Mouse (Mus musculus) small intestine, adult 2 months (tissue): Measurements from ENCODE around the gene S100a16. TPM values are rescaled to one million over a fixed set of nuclear protein-coding genes. Genes with fewer than 3 reads are reported as not detected.

ENCODE experiments used
- H3K27ac ChIP-seq: fragments of 200-500 bp; 2 replicates; pipeline ENCODE4 v1.5.1; 2012; ENCODE audit warnings: low read depth, low read length, control low read depth, inconsistent platforms; ENCODE audit not compliant: insufficient read depth
- H3K27me3 ChIP-seq: fragments of 200-500 bp; 2 replicates; pipeline ENCODE4 v1.6.1; 2012; ENCODE audit warnings: mild to moderate bottlenecking, moderate library complexity, low read length, inconsistent platforms; ENCODE audit not compliant: control insufficient read depth, insufficient read depth
- H3K36me3 ChIP-seq: fragments of 200-500 bp; 2 replicates; pipeline ENCODE4 v1.6.1; 2012; ENCODE audit warnings: mild to moderate bottlenecking, low read length, control low read depth, inconsistent platforms; ENCODE audit not compliant: control insufficient read depth, insufficient read depth
- H3K4me1 ChIP-seq: fragments of 200-500 bp; 2 replicates; pipeline ENCODE4 v1.6.1; 2012; ENCODE audit warnings: low read length, inconsistent platforms, mixed read lengths; ENCODE audit not compliant: control insufficient read depth, insufficient read depth, insufficient read length
- H3K4me3 ChIP-seq: fragments of 200-500 bp; 2 replicates; pipeline ENCODE4 v1.5.1; 2012; ENCODE audit warnings: low read depth, mild to moderate bottlenecking, control low read depth, inconsistent platforms, low read length, moderate library complexity
- CTCF ChIP-seq: fragments of 200-500 bp; IDR thresholded peaks from 2 replicates; pipeline ENCODE4 v1.5.1; 2012; ENCODE audit warnings: low read depth, mild to moderate bottlenecking, control low read depth, inconsistent platforms, low read length, moderate library complexity, mixed read lengths; ENCODE audit not compliant: insufficient replicate concordance, insufficient read length; ENCODE audit errors: extremely low read depth
- POLR2A ChIP-seq: fragments of 200-500 bp; IDR thresholded peaks from 2 replicates; pipeline ENCODE4 v1.6.1; 2012; ENCODE audit warnings: low read depth, mild to moderate bottlenecking, control low read depth, inconsistent platforms, low read length, moderate library complexity
- WGBS: fragments of 180-500 bp; shearing (Covaris S2); methylation state at CpG from one replicate; pipeline ENCODE4 v1.1.7; 2018; 5-methylcytosine and 5-hydroxymethylcytosine counted together
- polyA plus RNA-seq: library from polyadenylated mRNA; depleted of rRNA; stranded (reverse); fragments of >200 nt; gene quantifications from 2 replicates; pipeline ENCODE4 v1.2.3, GENCODE M21; 2012

The S100a16 gene
- polyA plus RNA-seq, 1 experiment, result 44.9 TPM

- 91% methylated on average over 5 of the region's 5 CpGs for WGBS
- no peak for TF ChIP-seq CTCF
- TF ChIP-seq POLR2A, result no peak
- H3K4me3 ChIP-seq, result no peak overlapping the region
- H3K27me3 ChIP-seq, result no peaks in the 10 kb centered on the region
- peaks cover 4% of the 10 kb centered on the region for H3K36me3 ChIP-seq
- no peak overlapping the region for H3K27ac ChIP-seq
- H3K4me1 ChIP-seq, result peaks cover 8% of the 10 kb centered on the region; the same call in 1 of the 2 replicates
Measured at GRCm38 (mm10) chr3:90512276-90512675, 24.8 kb upstream of the S100a16 start.

- Histone ChIP-seq H3K4me1 (peaks cover 8% of the 10 kb centered on the region; the same call in 1 of the 2 replicates), H3K36me3 (peaks cover 2% of the 10 kb centered on the region; the same call in 1 of the 2 replicates), H3K27ac (no peak overlapping the region), H3K4me3 (no peak overlapping the region), H3K27me3 (no peaks in the 10 kb centered on the region)
- 89% methylated on average over 9 of the region's 9 CpGs for WGBS
- TF ChIP-seq CTCF (no peak), POLR2A (no peak)
Measured at GRCm38 (mm10) chr3:90512948-90513642, 24.0 kb upstream of the S100a16 start.

GRCm38 (mm10) chr3:90513796-90514590, 23.1 kb upstream of the S100a16 start, which contains the start of the genes S100a1 and S100a13:
TSS of gene S100a1 (minus strand) at chr3:90514392.
TSS of gene S100a13 (plus strand) at chr3:90514435.
- peak within 1 kb of the TSS; percentile 62 for H3K4me3 ChIP-seq
- peak; percentile 23; the same call in 1 of the 2 replicates for TF ChIP-seq CTCF
- TF ChIP-seq POLR2A, result no peak; the same call in 1 of the 2 replicates
- peaks cover 2% of the 10 kb centered on the region; the same call in 1 of the 2 replicates for H3K36me3 ChIP-seq
- peaks cover 8% of the 10 kb centered on the region; the same call in 1 of the 2 replicates for H3K4me1 ChIP-seq
- peak within 1 kb of the TSS; percentile 48 for H3K27ac ChIP-seq
- no peaks in the 10 kb centered on the region for H3K27me3 ChIP-seq
- WGBS, result 2% methylated on average over 25 of the region's 25 CpGs

- 0% methylated on average over 10 of the region's 10 CpGs for WGBS
- Histone ChIP-seq H3K4me3 (peak overlapping the region; percentile 62), H3K27ac (peak overlapping the region; percentile 48), H3K27me3 (no peaks in the 10 kb centered on the region), H3K36me3 (peaks cover 2% of the 10 kb centered on the region; the same call in 1 of the 2 replicates), H3K4me1 (peaks cover 8% of the 10 kb centered on the region; the same call in 1 of the 2 replicates)
- TF ChIP-seq CTCF (no peak), POLR2A (peak; percentile 37; the same call in 1 of the 2 replicates)
Measured at GRCm38 (mm10) chr3:90514691-90515090, 22.4 kb upstream of the S100a16 start.

GRCm38 (mm10) chr3:90515242-90515641, 21.8 kb upstream of the S100a16 start:
- H3K4me3 ChIP-seq, result peak overlapping the region; percentile 62
- TF ChIP-seq POLR2A (no peak), CTCF (no peak)
- H3K27ac ChIP-seq, result peak overlapping the region; percentile 48
- H3K36me3 ChIP-seq, result peaks cover 2% of the 10 kb centered on the region; the same call in 1 of the 2 replicates
- H3K27me3 ChIP-seq, result no peaks in the 10 kb centered on the region
- peaks cover 8% of the 10 kb centered on the region; the same call in 1 of the 2 replicates for H3K4me1 ChIP-seq
- 21% methylated on average over 1 of the region's 1 CpGs for WGBS

- Histone ChIP-seq H3K27me3 (no peaks in the 10 kb centered on the region), H3K27ac (no peak overlapping the region), H3K4me3 (no peak overlapping the region), H3K36me3 (peaks cover 2% of the 10 kb centered on the region; the same call in 1 of the 2 replicates), H3K4me1 (peaks cover 8% of the 10 kb centered on the region; the same call in 1 of the 2 replicates)
- TF ChIP-seq CTCF, result no peak
- no peak for TF ChIP-seq POLR2A
- WGBS, result 93% methylated on average over 4 of the region's 4 CpGs
Measured at GRCm38 (mm10) chr3:90515789-90516188, 21.3 kb upstream of the S100a16 start.

- H3K4me3 ChIP-seq, result no peak overlapping the region
- H3K27ac ChIP-seq, result no peak overlapping the region
- H3K27me3 ChIP-seq, result no peaks in the 10 kb centered on the region
- no peak for TF ChIP-seq POLR2A
- no peak for TF ChIP-seq CTCF
- peaks cover 8% of the 10 kb centered on the region; the same call in 1 of the 2 replicates for H3K4me1 ChIP-seq
- H3K36me3 ChIP-seq, result no peaks in the 10 kb centered on the region
- 85% methylated on average over 4 of the region's 4 CpGs for WGBS
Measured at GRCm38 (mm10) chr3:90517711-90518110, 19.3 kb upstream of the S100a16 start.
